Mouse (Mus musculus) layer of hippocampus, postnatal 10 days (tissue): ENCODE measurements at regions not wholly inside any gene's neighbourhood (a gene's known extent, or its start where the extent isn't known, plus 50 kb on each side); places are given as distances from the start of the nearest gene placed in this dataset.

Experiments used
- DNase-seq, 2 experiments: peaks; one replicate each; pipeline ENCODE4 v3.0.0; 2021; ENCODE audit warnings: low spot score in 2 of 2
- microRNA-seq, 2 experiments: library from miRNA; unstranded; fragments of <30 nt; microRNA quantifications; one replicate each; pipeline ENCODE4 v1.2.0; 2021

DNA sequence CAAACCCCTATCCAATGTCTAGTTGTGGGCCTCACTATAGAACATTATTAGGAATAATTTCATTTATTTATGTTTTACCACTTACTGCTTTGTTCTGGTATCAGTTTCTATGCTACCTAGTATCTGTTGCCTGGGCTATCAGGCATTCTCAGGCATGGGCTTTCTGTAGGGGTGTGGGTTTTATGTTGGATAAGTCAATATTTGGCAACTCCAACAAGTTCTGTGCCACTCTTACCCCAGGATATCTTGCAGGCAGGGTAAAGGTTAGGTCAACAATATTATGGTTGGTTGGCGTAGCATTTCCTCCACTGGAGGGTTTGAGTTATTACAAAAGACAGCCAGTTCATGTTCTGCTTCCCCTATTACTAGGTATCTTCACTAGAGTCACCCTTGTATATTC, 65.8 kb downstream of the Smim10l1 start:
- DNase-seq = no peak

DNA sequence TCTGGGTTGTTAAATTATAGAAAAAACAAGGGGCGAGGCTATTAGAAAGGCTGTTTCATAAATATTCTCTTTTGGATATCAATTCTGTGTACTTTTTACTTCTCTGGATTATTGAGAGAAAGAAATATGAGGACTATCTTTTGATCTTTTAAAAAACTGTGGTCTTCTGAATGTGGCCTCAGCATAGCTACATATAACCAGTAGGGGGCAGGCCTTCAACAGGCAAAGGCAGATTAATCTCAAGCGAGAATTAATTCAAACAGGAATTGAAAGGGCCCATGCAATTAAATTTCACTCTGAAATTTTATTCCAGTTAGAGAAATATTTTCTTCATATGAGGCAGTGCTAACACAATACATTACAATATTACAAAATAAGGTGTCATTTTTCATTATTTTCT, 66.6 kb downstream of the Smim10l1 start:
- DNase-seq = no peak

DNA sequence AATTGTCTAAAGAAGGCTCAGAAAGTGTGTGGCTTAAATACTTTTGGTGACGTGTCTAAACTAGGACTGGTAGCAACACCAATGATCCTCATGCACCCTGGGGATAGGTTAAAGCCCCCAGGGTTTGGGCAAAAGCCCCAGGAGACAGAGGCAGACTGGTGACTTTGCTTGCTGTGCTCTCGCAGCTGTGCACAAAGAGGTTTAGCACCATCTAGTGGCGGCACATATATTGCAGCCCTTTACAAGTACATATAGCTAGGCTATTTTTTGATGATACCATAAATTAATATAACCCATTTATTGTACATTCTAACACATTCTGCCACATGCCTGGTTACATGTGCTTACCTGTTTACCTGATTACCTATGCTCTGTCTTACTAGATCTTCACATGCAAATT, 85.8 kb upstream of the 5530400C23Rik start:
- DNase-seq = peak; percentile 58 to 62

Small RNA genes in the stretch of these regions (microRNA-seq; reads per million reads assigned to microRNA genes)
- gene Gm23403 = 0 reads per million in 2 experiments
- 0 reads per million in 2 experiments for gene Gm25019
